Mouse (Mus musculus) heart, postnatal 0 days (tissue): Measurements from ENCODE around the gene D430041D05Rik. TPM values are rescaled to one million over a fixed set of nuclear protein-coding genes. Genes with fewer than 3 reads are reported as not detected.

Experiments used
- ATAC-seq: fragments of 200-750 bp; cut with Nextera tagmentation; 2 replicates; pipeline ENCODE4 v1.8.0; 2017; ENCODE audit warnings: low read depth, moderate number of reproducible peaks, moderate library complexity; ENCODE audit not compliant: insufficient read depth
- DNase-seq: peaks from one replicate; pipeline ENCODE4 v3.0.0-alpha.2; 2016; ENCODE audit warnings: low spot score
- H3K27ac ChIP-seq: fragments of 300-500 bp; sonication (generic); 2 replicates; pipeline ENCODE4 v1.5.1; 2014; ENCODE audit warnings: low read depth, mild to moderate bottlenecking
- H3K27me3 ChIP-seq: fragments of 300-500 bp; sonication (generic); 2 replicates; pipeline ENCODE4 v1.6.1; 2014; ENCODE audit warnings: low read length, mixed read lengths; ENCODE audit not compliant: control insufficient read depth, insufficient read depth
- H3K36me3 ChIP-seq: fragments of 300-500 bp; sonication (generic); replicated peaks from 2 replicates; pipeline ENCODE4 v1.6.1; 2014; ENCODE audit warnings: low read length, mixed read lengths; ENCODE audit not compliant: control insufficient read depth, insufficient read depth
- H3K4me1 ChIP-seq: fragments of 300-500 bp; sonication (generic); 2 replicates; pipeline ENCODE4 v1.6.1; 2014; ENCODE audit warnings: antibody characterized with exemption; ENCODE audit not compliant: control insufficient read depth, insufficient read depth
- H3K4me2 ChIP-seq: fragments of 300-500 bp; sonication (generic); 2 replicates; pipeline ENCODE4 v1.6.1; 2014; ENCODE audit warnings: low read depth, mild to moderate bottlenecking, low read length, moderate library complexity
- H3K4me3 ChIP-seq: fragments of 300-500 bp; sonication (generic); 2 replicates; pipeline ENCODE4 v1.5.1; 2014; ENCODE audit warnings: low read depth, low read length
- H3K9ac ChIP-seq: fragments of 300-500 bp; sonication (generic); replicated peaks from 2 replicates; pipeline ENCODE4 v1.6.1; 2014; ENCODE audit warnings: low read depth, low read length, mixed read lengths
- H3K9me3 ChIP-seq: fragments of 300-500 bp; sonication (generic); replicated peaks from 2 replicates; pipeline ENCODE4 v1.6.1; 2016; ENCODE audit warnings: low read length; ENCODE audit not compliant: control insufficient read depth
- CTCF ChIP-seq: IDR thresholded peaks from 2 replicates; pipeline ENCODE4 v1.5.1; 2016; ENCODE audit warnings: antibody characterized with exemption, control low read depth, low read depth
- EP300 ChIP-seq: IDR thresholded peaks from 2 replicates; pipeline ENCODE4 v1.6.1; 2016; ENCODE audit warnings: antibody characterized with exemption, low read depth
- WGBS: fragments of 180-500 bp; shearing (Covaris S2); extraction: QIAGEN DNeasy Blood & Tissue Kit; methylation state at CpG from one replicate; pipeline ENCODE4 v1.1.7; 2014; 5-methylcytosine and 5-hydroxymethylcytosine counted together
- polyA plus RNA-seq: library from polyadenylated mRNA; unstranded; fragments of >200 nt; fragmentation: Nextera tagmentation; extraction: Ambion mirVana; gene quantifications from 2 replicates; pipeline ENCODE4 v1.2.1, GENCODE M21; 2015
- total RNA-seq: library from RNA; depleted of rRNA; stranded (reverse); fragments of >200 nt; gene quantifications from 2 replicates; pipeline ENCODE4 v1.2.3, GENCODE M21; 2014; ENCODE audit warnings: low replicate concordance

Gene D430041D05Rik
- total and polyA plus RNA-seq, 2 experiments from 2014 or later, result 0.03 TPM; not detected in 1

DNA sequence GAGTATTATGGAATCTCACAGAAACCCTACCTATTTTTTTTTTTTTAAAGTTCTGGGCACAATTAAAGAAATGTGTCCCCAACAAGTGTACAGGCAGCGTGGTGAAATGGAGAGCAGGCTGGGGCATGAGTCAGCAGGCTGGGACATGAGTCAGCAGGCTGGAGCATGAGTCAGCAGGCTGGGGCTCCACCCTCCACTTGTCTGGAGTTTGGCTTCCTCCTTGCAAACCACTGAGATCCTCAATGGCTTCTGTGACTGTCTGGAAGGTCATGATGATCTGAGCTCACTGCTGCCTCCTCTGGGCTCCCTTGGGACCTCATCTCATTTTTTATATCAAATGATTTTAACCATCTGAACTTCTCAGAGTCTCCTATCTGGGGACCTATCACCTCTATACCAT is 264.8 kb downstream of the D430041D05Rik start:
- Histone ChIP-seq H3K27me3 (no peaks in the 10 kb centered on the region), H3K9me3 (no peaks in the 10 kb centered on the region), H3K4me3 (no peak overlapping the region), H3K4me2 (no peak overlapping the region), H3K9ac (no peak overlapping the region), H3K36me3 (no peaks in the 10 kb centered on the region), H3K4me1 (peaks cover 7% of the 10 kb centered on the region), H3K27ac (no peak overlapping the region)
- TF ChIP-seq CTCF (peak; percentile 15; the same call in 1 of the 2 replicates), EP300 (no peak)
- 50% methylated on average over 1 of the region's 1 CpGs for WGBS
- no peak for ATAC-seq
- DNase-seq, result peak; percentile 52

DNA sequence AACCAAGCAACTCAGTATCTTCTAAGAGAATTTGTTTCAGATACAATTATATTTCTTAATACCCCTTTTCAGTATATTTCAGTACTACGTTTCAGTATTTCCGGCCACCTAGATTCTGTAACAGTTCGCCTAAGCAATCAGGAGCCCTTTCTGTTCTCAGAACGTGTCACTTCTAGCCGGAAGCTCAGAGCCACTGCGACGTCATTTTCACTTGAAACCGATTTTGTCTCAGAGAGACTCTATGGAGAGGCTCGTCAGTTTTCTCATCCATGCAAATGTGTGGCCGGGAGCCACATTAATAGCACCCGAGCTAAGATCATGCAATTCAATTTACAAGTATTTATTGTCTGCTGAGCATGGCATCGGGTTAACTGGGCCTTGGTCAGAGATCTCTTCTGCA is 266.8 kb downstream of the D430041D05Rik start:
- TF ChIP-seq CTCF, result no peak
- TF ChIP-seq EP300, result no peak
- no peak for DNase-seq
- no peak for ATAC-seq
- Histone ChIP-seq H3K4me3 (no peak overlapping the region), H3K9ac (no peak overlapping the region), H3K9me3 (no peaks in the 10 kb centered on the region), H3K27ac (no peak overlapping the region), H3K27me3 (no peaks in the 10 kb centered on the region), H3K4me2 (no peak overlapping the region), H3K4me1 (peaks cover 7% of the 10 kb centered on the region), H3K36me3 (no peaks in the 10 kb centered on the region)
- WGBS, result 84% methylated on average over 12 of the region's 12 CpGs

DNA sequence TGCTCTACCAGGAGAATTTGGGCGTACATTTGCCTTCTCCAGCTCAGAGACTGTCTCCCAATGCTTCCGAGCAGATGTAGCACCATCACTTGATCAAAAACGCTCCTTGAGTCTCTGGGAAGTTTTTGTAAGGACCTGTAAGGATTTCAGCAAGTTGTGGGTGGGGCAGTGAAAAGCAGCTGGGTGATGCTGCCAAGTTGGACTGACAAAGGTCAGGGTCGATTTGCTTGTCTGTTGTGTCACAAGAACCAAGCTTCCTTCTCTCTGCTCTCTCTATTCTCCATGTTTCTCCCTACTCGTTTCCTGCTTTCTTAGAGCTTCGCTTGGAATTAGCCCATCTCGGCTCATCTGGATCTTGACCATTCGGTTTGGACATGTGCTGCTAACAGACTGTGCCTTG is 268.7 kb downstream of the D430041D05Rik start:
- Histone ChIP-seq H3K9me3 (no peaks in the 10 kb centered on the region), H3K4me2 (no peak overlapping the region), H3K36me3 (no peaks in the 10 kb centered on the region), H3K4me3 (no peak overlapping the region), H3K27ac (no peak overlapping the region), H3K27me3 (no peaks in the 10 kb centered on the region), H3K9ac (no peak overlapping the region), H3K4me1 (no peaks in the 10 kb centered on the region)
- no peak for ATAC-seq
- DNase-seq, result no peak
- TF ChIP-seq EP300 (no peak), CTCF (no peak)
- WGBS, result 85% methylated on average over 8 of the region's 8 CpGs

DNA sequence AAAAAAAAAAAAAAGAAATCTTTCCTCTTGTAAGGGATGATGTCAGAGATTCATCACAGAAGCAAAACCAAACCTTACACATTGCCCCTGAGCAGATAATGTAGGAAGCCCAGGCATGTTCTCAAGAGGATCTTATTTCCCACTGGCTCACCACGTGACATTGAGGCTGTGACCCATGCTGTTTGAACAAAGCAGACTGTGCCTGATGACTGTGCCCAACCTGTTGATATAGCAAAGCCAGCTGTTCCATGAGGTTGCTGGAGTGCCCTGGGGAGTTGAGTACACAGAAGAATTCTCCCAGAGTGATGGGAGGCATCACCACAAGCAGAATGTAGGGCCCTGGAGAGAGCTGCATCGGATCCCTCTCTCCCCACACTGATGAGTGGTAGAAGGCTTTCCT is 274.9 kb downstream of the D430041D05Rik start:
- TF ChIP-seq EP300, result no peak
- WGBS, result 60% methylated on average over 2 of the region's 2 CpGs

DNA sequence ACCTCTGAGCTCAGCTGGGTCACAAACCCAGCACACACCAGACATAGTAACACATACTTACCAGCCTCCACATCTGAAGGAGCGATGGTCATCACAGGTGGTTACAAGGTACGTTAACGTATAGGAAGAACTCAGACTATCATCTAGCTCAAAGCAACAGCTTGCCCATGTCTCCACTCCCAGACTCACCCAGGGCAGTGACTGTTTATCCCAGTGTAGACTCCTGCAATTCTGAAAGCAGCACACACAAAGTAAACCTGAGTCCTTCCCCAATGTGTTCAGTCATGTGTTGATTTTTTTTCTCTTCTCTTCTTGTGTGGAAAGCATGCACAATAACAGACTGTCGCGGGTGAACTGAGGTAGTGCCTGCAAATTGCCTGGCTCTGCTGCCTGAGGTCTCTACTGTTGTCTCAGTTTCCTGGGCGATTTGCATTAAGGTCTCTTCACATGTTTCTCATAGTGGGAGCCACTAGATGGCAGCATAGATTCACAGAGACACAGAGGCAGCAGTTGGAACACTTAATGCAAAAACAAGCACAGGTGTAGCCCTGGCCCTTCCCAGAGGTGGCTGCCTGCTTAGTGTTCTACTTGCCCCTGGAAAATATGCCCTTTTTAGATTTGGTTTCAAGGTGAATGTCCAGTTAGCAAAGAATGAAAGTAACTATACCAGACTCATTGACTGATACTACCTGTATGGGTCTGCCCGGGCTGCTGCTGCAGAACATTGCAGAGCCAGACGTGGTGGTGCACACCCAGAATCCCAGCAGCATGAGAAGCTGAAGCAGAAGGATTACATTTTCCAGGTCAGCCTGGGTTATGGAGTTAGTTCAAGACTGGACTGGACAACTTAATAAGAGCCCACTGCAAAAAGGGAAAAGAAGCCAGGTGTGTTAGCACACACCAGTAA is 276.4 kb downstream of the D430041D05Rik start:
- WGBS, result 47% methylated on average over 8 of the region's 8 CpGs
- ATAC-seq (peak; percentile 75), DNase-seq (peak; percentile 79)
- no peak for TF ChIP-seq EP300
- peak; percentile 97 for TF ChIP-seq CTCF
- H3K9ac ChIP-seq, result no peak overlapping the region
- H3K36me3 ChIP-seq, result no peaks in the 10 kb centered on the region
- H3K27me3 ChIP-seq, result no peaks in the 10 kb centered on the region
- H3K4me3 ChIP-seq, result no peak overlapping the region
- H3K9me3 ChIP-seq, result no peaks in the 10 kb centered on the region
- no peaks in the 10 kb centered on the region for H3K4me1 ChIP-seq
- H3K27ac ChIP-seq, result no peak overlapping the region
- no peak overlapping the region for H3K4me2 ChIP-seq

More for the DNA sequence above, 274.9 kb downstream of the D430041D05Rik start:
- Histone ChIP-seq H3K4me2 (no peak overlapping the region), H3K27me3 (no peaks in the 10 kb centered on the region), H3K27ac (no peak overlapping the region), H3K9me3 (no peaks in the 10 kb centered on the region), H3K4me1 (no peaks in the 10 kb centered on the region), H3K9ac (no peak overlapping the region), H3K36me3 (no peaks in the 10 kb centered on the region), H3K4me3 (no peak overlapping the region)
- ATAC-seq (no peak), DNase-seq (no peak)
